In the genomic region with DNA sequence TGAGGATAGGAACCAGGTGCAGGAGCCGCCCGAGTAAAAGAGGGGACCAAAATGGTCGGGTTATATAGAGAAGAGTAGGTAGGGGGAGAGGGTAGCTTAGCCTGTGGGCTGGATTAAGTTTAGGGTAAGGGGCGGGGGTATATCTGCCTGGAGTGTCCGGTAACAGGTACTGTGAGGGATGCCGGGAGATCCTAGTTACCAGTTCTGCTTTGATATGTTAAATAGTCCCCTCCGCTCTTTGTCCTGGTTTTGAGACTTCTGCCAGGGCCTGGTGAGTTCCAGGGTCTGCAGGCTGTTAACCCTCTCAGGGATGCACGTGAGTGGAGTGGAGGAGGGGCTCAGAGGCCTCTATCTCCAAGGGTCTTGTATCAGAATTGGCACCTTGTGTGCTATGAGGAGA, we compare ENCODE assay signal across 8 mouse cellular contexts. TPM values are rescaled to one million over a fixed set of nuclear protein-coding genes. Genes with fewer than 3 reads are reported as not detected.
A peak's percentile ranks its signal among the peaks of the same experiment; 100 is the strongest.
DNase-seq lines count a peak whose midpoint lies in the region; ATAC-seq and TF ChIP-seq lines count a peak whose summit lies in the region.

No protein-coding gene starts in this region.

- H3K9ac ChIP-seq in kidney, embryonic 16.5 days (replicated peaks; ENCODE audit: low read length) = peak overlapping the region; percentile 97
- peak overlapping the region; percentile 93 for H3K9ac ChIP-seq in hindbrain, embryonic 16.5 days (ENCODE audit: low read depth, low read length)
- H3K9ac ChIP-seq in midbrain, postnatal 0 days (replicated peaks; ENCODE audit: low read length, poor library complexity, severe bottlenecking) = peak overlapping the region; percentile 82; the same call in 1 of the 2 replicates

- peak; percentile 8; the same call in 1 of the 2 replicates for ATAC-seq in kidney, embryonic 16.5 days (ENCODE audit: low FRiP score, low TSS enrichment)
- no peak for ATAC-seq in hindbrain, embryonic 16.5 days
- ATAC-seq in midbrain, postnatal 0 days (ENCODE audit: low FRiP score) = no peak

- H3K4me1 ChIP-seq in kidney, embryonic 16.5 days (ENCODE audit: insufficient read depth, low read length) = peaks cover 59% of the 10 kb centered on the region
- H3K4me1 ChIP-seq in hindbrain, embryonic 16.5 days (ENCODE audit: control insufficient read depth, insufficient read depth, low read depth, low read length) = peaks cover 32% of the 10 kb centered on the region
- H3K4me1 ChIP-seq in midbrain, postnatal 0 days (ENCODE audit: insufficient read depth, low read length) = peaks cover 6% of the 10 kb centered on the region; the same call in 1 of the 2 replicates

- peak overlapping the region; percentile 91 for H3K4me3 ChIP-seq in kidney, embryonic 16.5 days (ENCODE audit: low read length)
- peak overlapping the region; percentile 94 for H3K4me3 ChIP-seq in hindbrain, embryonic 16.5 days (ENCODE audit: low read length)
- peak overlapping the region; percentile 88; the same call in 1 of the 2 replicates for H3K4me3 ChIP-seq in midbrain, postnatal 0 days (ENCODE audit: low read depth, low read length)

- no peak for DNase-seq in kidney, adult 11 months
- DNase-seq in embryo, embryonic 10.5 days (ENCODE audit: low spot score) = peak; percentile 71
- no peak for DNase-seq in midbrain, postnatal 0 days (ENCODE audit: low spot score)
- DNase-seq in frontal cortex, postnatal 10 days (ENCODE audit: low spot score in 2 of 2) = no peak
- no peak for DNase-seq in adrenal gland, postnatal 4 days (ENCODE audit: low spot score in 2 of 2)
- DNase-seq in urinary bladder, postnatal 10 days (ENCODE audit: low spot score) = no peak

- TF ChIP-seq CTCF in midbrain, postnatal 0 days (IDR thresholded peaks at IDR 0.05) = no peak

- H3K27ac ChIP-seq in kidney, embryonic 16.5 days (ENCODE audit: low read length) = peak overlapping the region; percentile 96
- peak overlapping the region; percentile 89; the same call in 1 of the 2 replicates for H3K27ac ChIP-seq in hindbrain, embryonic 16.5 days (ENCODE audit: low read depth, low read length)
- peak overlapping the region; percentile 82; the same call in 1 of the 2 replicates for H3K27ac ChIP-seq in midbrain, postnatal 0 days (ENCODE audit: low read depth, low read length)

- peak overlapping the region; percentile 87 for H3K4me2 ChIP-seq in kidney, embryonic 16.5 days (replicated peaks; ENCODE audit: low read depth, low read length)
- peak overlapping the region; percentile 75 for H3K4me2 ChIP-seq in hindbrain, embryonic 16.5 days (ENCODE audit: low read length)
- H3K4me2 ChIP-seq in midbrain, postnatal 0 days (ENCODE audit: low read depth, low read length, poor library complexity, severe bottlenecking) = peak overlapping the region; percentile 79

- 14% methylated on average over 8 of the region's 8 CpGs for WGBS in kidney, embryonic 16.5 days
- WGBS in hindbrain, embryonic 16.5 days = 6% methylated on average over 8 of the region's 8 CpGs
- WGBS in midbrain, postnatal 0 days = 6% methylated on average over 8 of the region's 8 CpGs

- peaks cover 17% of the 10 kb centered on the region for H3K36me3 ChIP-seq in kidney, embryonic 16.5 days (ENCODE audit: insufficient read depth, low read length)
- H3K36me3 ChIP-seq in hindbrain, embryonic 16.5 days (ENCODE audit: control insufficient read depth, insufficient read depth, low read length) = peaks cover 3% of the 10 kb centered on the region
- H3K36me3 ChIP-seq in midbrain, postnatal 0 days (ENCODE audit: insufficient read depth, low read length) = peaks cover 3% of the 10 kb centered on the region

- peaks cover 8% of the 10 kb centered on the region; the same call in 1 of the 2 replicates for H3K27me3 ChIP-seq in kidney, embryonic 16.5 days (ENCODE audit: insufficient read depth, low read length)
- peaks cover 7% of the 10 kb centered on the region for H3K27me3 ChIP-seq in hindbrain, embryonic 16.5 days (replicated peaks; ENCODE audit: control insufficient read depth, insufficient read depth, low read length)
- peaks cover 8% of the 10 kb centered on the region; the same call in 1 of the 2 replicates for H3K27me3 ChIP-seq in midbrain, postnatal 0 days (ENCODE audit: insufficient read depth, low read length)

- no peaks in the 10 kb centered on the region for H3K9me3 ChIP-seq in kidney, embryonic 16.5 days (ENCODE audit: low read length)
- no peaks in the 10 kb centered on the region for H3K9me3 ChIP-seq in hindbrain, embryonic 16.5 days (ENCODE audit: control insufficient read depth, low read length)
- no peaks in the 10 kb centered on the region for H3K9me3 ChIP-seq in midbrain, postnatal 0 days (ENCODE audit: low read length)

RNA-seq across cellular contexts. Expression of gene Rcc2, which starts 3.3 kb away (rescaled TPM):
- polyA plus RNA-seq in kidney, embryonic 16.5 days (2015; fragmentation: Nextera tagmentation; extraction: Ambion mirVana) = 19.5 and 21.0 TPM in 2 replicates
- polyA plus RNA-seq in hindbrain, embryonic 16.5 days (2015; fragmentation: Nextera tagmentation; extraction: Ambion mirVana) = 7.7 and 9.5 TPM in 2 replicates
- 40.0 and 51.2 TPM in 2 replicates for total RNA-seq in midbrain, postnatal 0 days (2014; rRNA removed)
- polyA plus RNA-seq in midbrain, postnatal 0 days (2015; fragmentation: Nextera tagmentation; extraction: Ambion mirVana) = 11.5 and 13.2 TPM in 2 replicates
- total RNA-seq in adrenal gland, postnatal 4 days (2021) = 100 to 1,000 TPM in 1 of 2 experiments, 10 to 100 TPM in 1; 98.2 to 106 TPM

RNA-seq across cellular contexts. Expression of gene Arhgef10l, which starts 37.8 kb away (rescaled TPM):
- 25.4 and 27.7 TPM in 2 replicates for polyA plus RNA-seq in kidney, embryonic 16.5 days (2015; fragmentation: Nextera tagmentation; extraction: Ambion mirVana)
- 20.7 and 24.5 TPM in 2 replicates for polyA plus RNA-seq in hindbrain, embryonic 16.5 days (2015; fragmentation: Nextera tagmentation; extraction: Ambion mirVana)
- total RNA-seq in midbrain, postnatal 0 days (2014; rRNA removed) = 68.7 and 81.1 TPM in 2 replicates
- 20.7 and 23.1 TPM in 2 replicates for polyA plus RNA-seq in midbrain, postnatal 0 days (2015; fragmentation: Nextera tagmentation; extraction: Ambion mirVana)
- 10 to 100 TPM; 30.2 to 37.8 TPM for total RNA-seq in adrenal gland, postnatal 4 days (2021)

RNA-seq across cellular contexts. Expression of gene Padi6, which starts 38.8 kb away (rescaled TPM):
- polyA plus RNA-seq in kidney, embryonic 16.5 days (2015; fragmentation: Nextera tagmentation; extraction: Ambion mirVana) = not detected in 2 replicates
- polyA plus RNA-seq in hindbrain, embryonic 16.5 days (2015; fragmentation: Nextera tagmentation; extraction: Ambion mirVana) = 0.06 TPM in 1 of 2 replicates, not detected in the other
- not detected in 2 replicates for total RNA-seq in midbrain, postnatal 0 days (2014; rRNA removed)
- 0.09 and 0.10 TPM in 2 replicates for polyA plus RNA-seq in midbrain, postnatal 0 days (2015; fragmentation: Nextera tagmentation; extraction: Ambion mirVana)
- total RNA-seq in adrenal gland, postnatal 4 days (2021) = under 1 TPM in 1 of 2 experiments, not detected in 1; 0.73 TPM
